Mouse (Mus musculus): ENCODE measurements around the gene Vsnl1.

GRCm38 (mm10) chr12:11434446-11434845 lies 2.0 kb downstream of the Vsnl1 start:
- TF ChIP-seq POLR2A (IDR thresholded peaks at IDR 0.05; ENCODE audit: insufficient read length, low read depth) (no peak), TCF12 (IDR thresholded peaks at IDR 0.05; ENCODE audit: insufficient read depth, poor library complexity, severe bottlenecking) (no peak), E2F4 (IDR thresholded peaks at IDR 0.05; ENCODE audit: insufficient read depth) (no peak), MYOG (IDR thresholded peaks at IDR 0.05; ENCODE audit: control insufficient read depth in 1 of 3, insufficient read depth in 1 of 3, insufficient read length in 2 of 3, low read depth in 2 of 3) (no peak), USF1 (IDR thresholded peaks at IDR 0.05; ENCODE audit: low read depth) (no peak), MAX (IDR thresholded peaks at IDR 0.05; ENCODE audit: low read depth) (no peak), MYOD1 (IDR thresholded peaks at IDR 0.05; ENCODE audit: control insufficient read depth in 1 of 3, insufficient read length in 2 of 3, low read depth in 2 of 3) (no peak)

Measured in myocyte (in vitro differentiated cells).